Mouse (Mus musculus) liver, adult 2 months (tissue): ENCODE measurements around the gene Haus2. TPM values are rescaled to one million over a fixed set of nuclear protein-coding genes. Genes with fewer than 3 reads are reported as not detected.
A peak's percentile ranks its signal among the peaks of the same experiment; 100 is the strongest.

Experiments used
- DNase-seq: peaks from one replicate; pipeline ENCODE4 v3.0.0-alpha.2; 2011; ENCODE audit warnings: low read depth, low spot score; ENCODE audit errors: extremely low read depth
- H3K27ac ChIP-seq: fragments of 200-500 bp; replicated peaks from 2 replicates; pipeline ENCODE4 v1.5.1; 2012; ENCODE audit warnings: low read depth, mild to moderate bottlenecking, control low read depth, inconsistent platforms, low read length; ENCODE audit not compliant: insufficient read depth
- H3K27me3 ChIP-seq: fragments of 200-500 bp; 2 replicates; pipeline ENCODE4 v1.6.1; 2012; ENCODE audit warnings: mild to moderate bottlenecking, moderate library complexity, low read length, inconsistent platforms; ENCODE audit not compliant: control insufficient read depth, insufficient read depth
- H3K36me3 ChIP-seq: fragments of 200-500 bp; 2 replicates; pipeline ENCODE4 v1.6.1; 2012; ENCODE audit warnings: low read length, inconsistent platforms; ENCODE audit not compliant: control insufficient read depth, insufficient read depth
- H3K4me1 ChIP-seq: fragments of 200-500 bp; 2 replicates; pipeline ENCODE4 v1.6.1; 2011; ENCODE audit warnings: low read length; ENCODE audit not compliant: control insufficient read depth, insufficient read depth
- H3K4me3 ChIP-seq: fragments of 200-500 bp; 2 replicates; pipeline ENCODE4 v1.5.1; 2011; ENCODE audit warnings: low read depth, mild to moderate bottlenecking, control low read depth, low read length, moderate library complexity; ENCODE audit not compliant: insufficient read depth
- H3K79me2 ChIP-seq: fragments of 200-500 bp; 2 replicates; pipeline ENCODE4 v1.6.1; 2012; ENCODE audit warnings: inconsistent platforms, mild to moderate bottlenecking, low read length, moderate library complexity; ENCODE audit not compliant: control insufficient read depth, insufficient read depth
- H3K9ac ChIP-seq: fragments of 200-500 bp; 2 replicates; pipeline ENCODE4 v1.6.1; 2012; ENCODE audit warnings: low read depth, mild to moderate bottlenecking, control low read depth, inconsistent platforms, low read length
- CTCF ChIP-seq: fragments of 200-500 bp; IDR thresholded peaks from 2 replicates; pipeline ENCODE4 v1.5.1; 2011; ENCODE audit warnings: low read depth, low read length, control low read depth
- POLR2A ChIP-seq: fragments of 200-500 bp; IDR thresholded peaks from 2 replicates; pipeline ENCODE4 v1.6.1; 2011; ENCODE audit warnings: low read length, control low read depth; ENCODE audit not compliant: insufficient read depth; ENCODE audit errors: extremely low read depth
- WGBS: fragments of 180-500 bp; shearing (Covaris S2); methylation state at CpG from one replicate; pipeline ENCODE4 v1.1.7; 2018; 5-methylcytosine and 5-hydroxymethylcytosine counted together
- polyA plus RNA-seq: library from polyadenylated mRNA; depleted of rRNA; stranded (reverse); fragments of >200 nt; gene quantifications from 2 replicates; pipeline ENCODE4 v1.2.3, GENCODE M21; 2012
- total RNA-seq: library from RNA; depleted of rRNA; stranded (reverse); fragments of >200 nt; gene quantifications from 2 replicates; pipeline ENCODE4 v1.2.3, GENCODE M21; 2014

Gene Haus2
- total and polyA plus RNA-seq, 2 experiments: 1.8 to 8.7 TPM

DNA sequence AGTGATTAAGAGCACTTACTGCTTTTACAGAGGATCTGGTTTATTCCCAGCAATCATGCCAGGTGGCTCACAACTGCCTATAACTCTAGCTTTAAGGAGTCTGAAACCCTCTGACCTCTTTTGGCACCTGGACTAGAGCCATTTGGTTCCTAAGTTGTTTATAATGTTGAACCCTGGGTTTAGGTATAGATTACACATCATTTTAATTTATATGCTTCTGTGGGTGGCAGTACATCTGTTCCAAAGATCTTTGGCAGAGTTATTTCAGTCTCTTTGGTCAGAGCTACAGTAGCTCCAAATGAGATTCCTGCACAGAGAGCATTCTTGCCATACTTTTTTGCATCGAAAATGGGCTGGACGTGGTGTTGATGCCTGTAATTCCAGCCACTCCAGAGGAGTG, 11.4 kb upstream of the Haus2 start:
- H3K27ac ChIP-seq: no peak overlapping the region
- no peak overlapping the region for H3K4me3 ChIP-seq
- H3K79me2 ChIP-seq: no peaks in the 10 kb centered on the region
- peaks cover 56% of the 10 kb centered on the region for H3K36me3 ChIP-seq
- no peaks in the 10 kb centered on the region for H3K27me3 ChIP-seq
- DNase-seq: no peak
- TF ChIP-seq CTCF (no peak), POLR2A (no peak)
- 95% methylated on average over 2 of the region's 2 CpGs for WGBS
- no peak overlapping the region for H3K9ac ChIP-seq
- no peaks in the 10 kb centered on the region for H3K4me1 ChIP-seq

DNA sequence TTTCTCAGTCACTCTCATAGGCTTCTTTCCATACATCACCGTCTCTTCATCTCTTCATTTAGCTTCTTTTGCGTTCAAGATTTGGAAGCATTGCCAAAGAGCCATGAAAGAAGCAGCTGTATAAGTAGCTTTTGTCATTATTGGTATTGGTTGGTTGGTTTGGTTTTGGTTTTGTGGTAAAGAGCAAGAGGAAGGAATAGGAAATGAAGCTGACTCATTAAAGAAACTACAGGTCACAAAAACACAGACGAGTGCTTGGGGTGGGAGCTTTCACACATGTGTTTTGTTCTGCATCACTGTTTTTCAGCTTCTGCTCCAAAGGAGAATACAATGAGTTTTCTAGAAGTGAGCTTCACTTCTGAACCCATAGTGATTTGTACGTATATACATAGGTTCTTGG, 9.7 kb upstream of the Haus2 start:
- no peak overlapping the region for H3K27ac ChIP-seq
- WGBS: 90% methylated on average over 4 of the region's 4 CpGs
- no peak for DNase-seq
- H3K79me2 ChIP-seq: no peaks in the 10 kb centered on the region
- no peak overlapping the region for H3K9ac ChIP-seq
- peaks cover 56% of the 10 kb centered on the region for H3K36me3 ChIP-seq
- no peak overlapping the region for H3K4me3 ChIP-seq
- no peak for TF ChIP-seq CTCF
- no peak for TF ChIP-seq POLR2A
- H3K27me3 ChIP-seq: no peaks in the 10 kb centered on the region
- H3K4me1 ChIP-seq: no peaks in the 10 kb centered on the region

DNA sequence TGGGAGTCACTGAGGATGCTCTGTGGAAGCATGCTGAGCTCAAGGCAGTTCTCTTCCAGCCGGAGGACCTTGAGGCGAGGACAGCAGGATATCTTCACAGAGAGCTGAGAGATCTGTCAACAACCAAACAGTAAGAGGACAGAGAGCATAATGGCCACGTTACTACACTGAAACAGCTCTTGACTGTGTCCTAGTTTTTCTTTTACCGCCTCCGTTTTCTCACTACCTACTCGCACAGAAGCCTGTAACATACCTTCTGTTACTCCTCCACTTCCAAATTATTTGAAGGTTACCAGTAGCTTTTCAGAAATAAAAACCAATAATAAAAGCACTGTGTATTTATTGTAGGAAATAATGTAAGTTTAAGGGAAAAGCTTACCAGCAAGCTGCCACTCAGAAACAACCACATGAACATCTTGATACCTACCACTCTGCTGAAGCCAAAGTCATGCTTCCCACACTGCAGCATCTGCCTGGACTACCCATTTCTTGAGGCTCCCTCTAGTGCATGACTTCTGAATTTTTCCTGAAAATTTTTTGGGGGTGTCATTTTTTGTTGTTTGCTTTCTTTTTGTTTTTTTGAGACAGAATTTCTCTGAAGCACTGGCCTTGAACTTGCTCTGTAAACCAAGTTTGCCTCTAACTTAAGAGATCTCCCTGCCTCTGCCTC, 3.0 kb upstream of the Haus2 start:
- peaks cover 3% of the 10 kb centered on the region for H3K4me1 ChIP-seq
- H3K27me3 ChIP-seq: no peaks in the 10 kb centered on the region
- no peak overlapping the region for H3K27ac ChIP-seq
- H3K4me3 ChIP-seq: no peak overlapping the region
- DNase-seq: no peak
- H3K9ac ChIP-seq: no peak overlapping the region
- 88% methylated on average over 6 of the region's 6 CpGs for WGBS
- peaks cover 14% of the 10 kb centered on the region for H3K36me3 ChIP-seq
- TF ChIP-seq CTCF: no peak
- TF ChIP-seq POLR2A: no peak
- H3K79me2 ChIP-seq: no peaks in the 10 kb centered on the region

GRCm38 (mm10) chr2:120616279-120617163, 7.3 kb downstream of the Haus2 start:
- no peaks in the 10 kb centered on the region for H3K4me1 ChIP-seq
- H3K36me3 ChIP-seq: peaks cover 33% of the 10 kb centered on the region
- TF ChIP-seq POLR2A (no peak), CTCF (no peak)

DNA sequence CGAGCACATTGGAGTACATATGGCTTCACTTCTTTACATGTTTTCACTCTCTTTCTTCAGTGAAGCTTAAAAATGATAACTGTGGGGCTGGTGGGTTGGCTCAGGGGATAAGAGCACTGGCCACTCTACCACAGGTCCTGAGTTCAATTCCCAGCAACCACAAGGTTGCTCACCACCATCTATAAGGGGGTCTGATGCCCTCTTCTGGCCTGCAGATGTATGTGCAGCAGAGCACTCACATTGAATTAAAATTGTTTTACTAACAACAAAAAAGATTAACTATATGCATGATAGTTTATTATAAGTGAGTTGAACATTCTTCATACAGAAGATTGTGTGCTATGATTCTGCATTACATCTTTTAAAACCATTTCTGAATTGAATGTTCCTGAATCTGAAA, 10.4 kb downstream of the Haus2 start:
- H3K27ac ChIP-seq: no peak overlapping the region
- TF ChIP-seq CTCF: no peak; the same call in 1 of the 2 replicates
- no peak for TF ChIP-seq POLR2A
- no peak overlapping the region for H3K4me3 ChIP-seq
- WGBS: 100% methylated on average over 1 of the region's 1 CpGs
- no peaks in the 10 kb centered on the region for H3K79me2 ChIP-seq
- H3K27me3 ChIP-seq: no peaks in the 10 kb centered on the region
- no peaks in the 10 kb centered on the region for H3K4me1 ChIP-seq
- H3K9ac ChIP-seq: no peak overlapping the region
- DNase-seq: no peak
- peaks cover 24% of the 10 kb centered on the region for H3K36me3 ChIP-seq

More at GRCm38 (mm10) chr2:120616279-120617163, 7.3 kb downstream of the Haus2 start:
- DNase-seq: peak; percentile 15
- 88% methylated on average over 5 of the region's 5 CpGs for WGBS
- no peaks in the 10 kb centered on the region for H3K27me3 ChIP-seq
- no peak overlapping the region for H3K9ac ChIP-seq
- H3K27ac ChIP-seq: no peak overlapping the region
- no peak overlapping the region for H3K4me3 ChIP-seq
- H3K79me2 ChIP-seq: no peaks in the 10 kb centered on the region

- TF ChIP-seq CTCF: no peak
- no peak for TF ChIP-seq POLR2A
- DNase-seq: no peak
Measured at GRCm38 (mm10) chr2:120622920-120623319, 13.7 kb downstream of the Haus2 start.

More at GRCm38 (mm10) chr2:120622920-120623319, 13.7 kb downstream of the Haus2 start:
- H3K4me3 ChIP-seq: no peak overlapping the region
- H3K79me2 ChIP-seq: no peaks in the 10 kb centered on the region
- H3K9ac ChIP-seq: no peak overlapping the region
- H3K27ac ChIP-seq: no peak overlapping the region
- H3K27me3 ChIP-seq: no peaks in the 10 kb centered on the region
- peaks cover 12% of the 10 kb centered on the region; the same call in 1 of the 2 replicates for H3K36me3 ChIP-seq
- H3K4me1 ChIP-seq: no peaks in the 10 kb centered on the region
